Mouse (Mus musculus): ENCODE measurements around the gene Speer4e. TPM values are rescaled to one million over a fixed set of nuclear protein-coding genes. Genes with fewer than 3 reads are reported as not detected.
"Not testable (repeated sequence)": the region's sequence is repeated elsewhere in the genome, so short reads cannot be mapped to it uniquely, and the experiment has no call there.

Speer4e gene
- total RNA-seq (2012; rRNA removed) (not detected in 2 replicates), total RNA-seq (2014; rRNA removed) (not detected in 2 replicates), polyA plus RNA-seq (2012; ENCODE audit: insufficient read length, low read depth) (not detected in 2 replicates)

GRCm38 (mm10) chr5:14938329-14938728 is at the start of gene Speer4e:
Gene Speer4e, minus strand, starts transcription at chr5:14938429.
- H3K4me3 ChIP-seq (replicated peaks in 1 of 3; ENCODE audit: low read depth in 2 of 3, low read length in 2 of 3, poor library complexity in 1 of 3); in situ Hi-C loops (cut with MboI; ENCODE audit: low pct_ligation_motif_present, low pct_unique_long_range_greater_than_20kb, low sequenced_read_pairs); H3K9ac ChIP-seq (ENCODE audit: insufficient read depth, low read depth); H3K9me3 ChIP-seq (replicated peaks; ENCODE audit: low read length); H3K4me2 ChIP-seq (ENCODE audit: insufficient read depth, low read depth, poor library complexity, severe bottlenecking); H3K79me2 ChIP-seq (replicated peaks; ENCODE audit: control insufficient read depth, extremely low read depth, insufficient read depth, poor library complexity, severe bottlenecking); dilution Hi-C loops (cut with MboI; ENCODE audit: extremely low pct_ligation_motif_present, extremely low pct_unique_long_range_greater_than_20kb, low sequenced_read_pairs); H3K27me3 ChIP-seq (replicated peaks); H3K36me3 ChIP-seq (replicated peaks in 1 of 2; ENCODE audit: control insufficient read depth in 1 of 2, insufficient read depth in 1 of 2, low read length in 1 of 2); H3K27ac ChIP-seq (ENCODE audit: insufficient read depth, low read depth); DNase-seq (ENCODE audit: extremely low read depth); H3K4me1 ChIP-seq (ENCODE audit: control insufficient read depth in 1 of 2, insufficient read depth in 2 of 2): not testable (repeated sequence)

GRCm38 (mm10) chr5:14986649-14987387 is 48.6 kb upstream of the Speer4e start:
- in situ Hi-C loops (cut with MboI; ENCODE audit: low pct_ligation_motif_present, low pct_unique_long_range_greater_than_20kb, low sequenced_read_pairs); dilution Hi-C loops (cut with MboI; ENCODE audit: extremely low pct_ligation_motif_present, extremely low pct_unique_long_range_greater_than_20kb, low sequenced_read_pairs): not testable (repeated sequence)

GRCm38 (mm10) chr5:14978835-14979234 is 40.6 kb upstream of the Speer4e start, which contains the start of gene Gm10354:
Gene Gm10354, minus strand, starts transcription at chr5:14978935.
- dilution Hi-C loops (cut with MboI; ENCODE audit: extremely low pct_ligation_motif_present, extremely low pct_unique_long_range_greater_than_20kb, low sequenced_read_pairs); H3K36me3 ChIP-seq (replicated peaks in 1 of 2; ENCODE audit: control insufficient read depth in 1 of 2, insufficient read depth in 1 of 2, low read length in 1 of 2); H3K27ac ChIP-seq (ENCODE audit: insufficient read depth, low read depth); H3K9me3 ChIP-seq (replicated peaks; ENCODE audit: low read length); in situ Hi-C loops (cut with MboI; ENCODE audit: low pct_ligation_motif_present, low pct_unique_long_range_greater_than_20kb, low sequenced_read_pairs); H3K4me2 ChIP-seq (ENCODE audit: insufficient read depth, low read depth, poor library complexity, severe bottlenecking); H3K4me3 ChIP-seq (replicated peaks in 1 of 3; ENCODE audit: low read depth in 2 of 3, low read length in 2 of 3, poor library complexity in 1 of 3); H3K79me2 ChIP-seq (replicated peaks; ENCODE audit: control insufficient read depth, extremely low read depth, insufficient read depth, poor library complexity, severe bottlenecking); H3K9ac ChIP-seq (ENCODE audit: insufficient read depth, low read depth); DNase-seq (ENCODE audit: extremely low read depth); H3K27me3 ChIP-seq (replicated peaks); H3K4me1 ChIP-seq (ENCODE audit: control insufficient read depth in 1 of 2, insufficient read depth in 2 of 2): not testable (repeated sequence)

More at GRCm38 (mm10) chr5:14986649-14987387, 48.6 kb upstream of the Speer4e start:
- not testable (repeated sequence) for H3K9me3 ChIP-seq (replicated peaks; ENCODE audit: low read length); H3K79me2 ChIP-seq (replicated peaks; ENCODE audit: control insufficient read depth, extremely low read depth, insufficient read depth, poor library complexity, severe bottlenecking); H3K4me2 ChIP-seq (ENCODE audit: insufficient read depth, low read depth, poor library complexity, severe bottlenecking); H3K36me3 ChIP-seq (replicated peaks in 1 of 2; ENCODE audit: control insufficient read depth in 1 of 2, insufficient read depth in 1 of 2, low read length in 1 of 2); H3K9ac ChIP-seq (ENCODE audit: insufficient read depth, low read depth); DNase-seq (ENCODE audit: extremely low read depth); H3K4me3 ChIP-seq (replicated peaks in 1 of 3; ENCODE audit: low read depth in 2 of 3, low read length in 2 of 3, poor library complexity in 1 of 3); H3K4me1 ChIP-seq (ENCODE audit: control insufficient read depth in 1 of 2, insufficient read depth in 2 of 2); H3K27me3 ChIP-seq (replicated peaks); H3K27ac ChIP-seq (ENCODE audit: insufficient read depth, low read depth)

- H3K27ac ChIP-seq (ENCODE audit: insufficient read depth, low read depth); in situ Hi-C loops (cut with MboI; ENCODE audit: low pct_ligation_motif_present, low pct_unique_long_range_greater_than_20kb, low sequenced_read_pairs); H3K27me3 ChIP-seq (replicated peaks); H3K36me3 ChIP-seq (replicated peaks in 1 of 2; ENCODE audit: control insufficient read depth in 1 of 2, insufficient read depth in 1 of 2, low read length in 1 of 2); H3K4me1 ChIP-seq (ENCODE audit: control insufficient read depth in 1 of 2, insufficient read depth in 2 of 2); DNase-seq (ENCODE audit: extremely low read depth); H3K9ac ChIP-seq (ENCODE audit: insufficient read depth, low read depth); dilution Hi-C loops (cut with MboI; ENCODE audit: extremely low pct_ligation_motif_present, extremely low pct_unique_long_range_greater_than_20kb, low sequenced_read_pairs); H3K4me3 ChIP-seq (replicated peaks in 1 of 3; ENCODE audit: low read depth in 2 of 3, low read length in 2 of 3, poor library complexity in 1 of 3); H3K9me3 ChIP-seq (replicated peaks; ENCODE audit: low read length); H3K4me2 ChIP-seq (ENCODE audit: insufficient read depth, low read depth, poor library complexity, severe bottlenecking); H3K79me2 ChIP-seq (replicated peaks; ENCODE audit: control insufficient read depth, extremely low read depth, insufficient read depth, poor library complexity, severe bottlenecking): not testable (repeated sequence)
Measured at GRCm38 (mm10) chr5:14977368-14977767, 39.1 kb upstream of the Speer4e start.

- H3K79me2 ChIP-seq (replicated peaks; ENCODE audit: control insufficient read depth, extremely low read depth, insufficient read depth, poor library complexity, severe bottlenecking); H3K27ac ChIP-seq (ENCODE audit: insufficient read depth, low read depth); H3K36me3 ChIP-seq (replicated peaks in 1 of 2; ENCODE audit: control insufficient read depth in 1 of 2, insufficient read depth in 1 of 2, low read length in 1 of 2); H3K27me3 ChIP-seq (replicated peaks); H3K4me3 ChIP-seq (replicated peaks in 1 of 3; ENCODE audit: low read depth in 2 of 3, low read length in 2 of 3, poor library complexity in 1 of 3); H3K4me1 ChIP-seq (ENCODE audit: control insufficient read depth in 1 of 2, insufficient read depth in 2 of 2); H3K4me2 ChIP-seq (ENCODE audit: insufficient read depth, low read depth, poor library complexity, severe bottlenecking); DNase-seq (ENCODE audit: extremely low read depth); H3K9me3 ChIP-seq (replicated peaks; ENCODE audit: low read length); in situ Hi-C loops (cut with MboI; ENCODE audit: low pct_ligation_motif_present, low pct_unique_long_range_greater_than_20kb, low sequenced_read_pairs); dilution Hi-C loops (cut with MboI; ENCODE audit: extremely low pct_ligation_motif_present, extremely low pct_unique_long_range_greater_than_20kb, low sequenced_read_pairs); H3K9ac ChIP-seq (ENCODE audit: insufficient read depth, low read depth): not testable (repeated sequence)
Measured at GRCm38 (mm10) chr5:14975294-14975693, 37.1 kb upstream of the Speer4e start.

GRCm38 (mm10) chr5:14972841-14973240 is 34.6 kb upstream of the Speer4e start:
- dilution Hi-C loops (cut with MboI; ENCODE audit: extremely low pct_ligation_motif_present, extremely low pct_unique_long_range_greater_than_20kb, low sequenced_read_pairs); H3K4me3 ChIP-seq (replicated peaks in 1 of 3; ENCODE audit: low read depth in 2 of 3, low read length in 2 of 3, poor library complexity in 1 of 3); H3K36me3 ChIP-seq (replicated peaks in 1 of 2; ENCODE audit: control insufficient read depth in 1 of 2, insufficient read depth in 1 of 2, low read length in 1 of 2); H3K9me3 ChIP-seq (replicated peaks; ENCODE audit: low read length); in situ Hi-C loops (cut with MboI; ENCODE audit: low pct_ligation_motif_present, low pct_unique_long_range_greater_than_20kb, low sequenced_read_pairs); H3K27me3 ChIP-seq (replicated peaks); H3K4me2 ChIP-seq (ENCODE audit: insufficient read depth, low read depth, poor library complexity, severe bottlenecking); H3K27ac ChIP-seq (ENCODE audit: insufficient read depth, low read depth); H3K9ac ChIP-seq (ENCODE audit: insufficient read depth, low read depth); H3K79me2 ChIP-seq (replicated peaks; ENCODE audit: control insufficient read depth, extremely low read depth, insufficient read depth, poor library complexity, severe bottlenecking); H3K4me1 ChIP-seq (ENCODE audit: control insufficient read depth in 1 of 2, insufficient read depth in 2 of 2); DNase-seq (ENCODE audit: extremely low read depth): not testable (repeated sequence)

All from CH12.LX (cell line).